In the genomic region with DNA sequence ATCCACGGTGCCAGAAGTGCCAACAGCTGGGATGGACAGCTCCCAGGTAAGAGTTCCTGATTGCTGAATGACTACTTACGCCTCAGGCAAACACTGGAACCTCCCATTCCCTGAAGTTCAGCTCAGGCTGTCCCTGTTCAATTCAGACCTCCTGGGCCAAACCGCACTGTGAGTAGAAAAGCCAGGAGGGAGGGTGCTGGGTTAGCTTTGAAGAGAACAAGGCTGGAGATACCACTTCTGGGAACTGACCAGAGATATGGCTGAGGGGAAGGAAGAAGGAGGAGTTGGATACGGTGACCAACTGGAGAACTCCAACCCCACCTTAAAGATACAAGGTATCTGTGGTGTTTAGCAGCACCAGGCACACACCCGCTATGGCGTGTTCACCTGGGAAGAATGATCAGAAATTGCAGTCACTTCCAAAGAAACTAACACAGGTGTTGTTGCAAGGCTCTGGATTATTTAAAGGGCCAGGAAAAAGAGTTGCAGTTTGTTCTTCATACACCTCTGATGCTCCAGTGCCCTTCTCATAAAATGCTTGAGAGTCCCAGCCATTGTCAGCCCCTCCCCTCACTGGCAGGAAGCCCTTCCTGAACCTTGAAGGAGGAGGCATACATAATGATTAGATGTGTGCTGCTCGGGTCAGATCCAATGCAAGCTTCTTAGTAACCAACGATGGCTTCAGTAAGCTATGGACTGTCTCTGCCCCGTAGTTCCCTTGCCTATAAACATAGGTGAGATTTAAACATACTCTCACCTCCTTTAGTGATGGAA, we compare ENCODE assay signal across 18 mouse cellular contexts. TPM values are rescaled to one million over a fixed set of nuclear protein-coding genes. Genes with fewer than 3 reads are reported as not detected.
DNase-seq lines count a peak whose midpoint lies in the region; ATAC-seq and TF ChIP-seq lines count a peak whose summit lies in the region.
"Had no signal": no experiment of that assay in that cellular context is flagged by ENCODE, and none has a peak within 500 bp of the region (broad histone marks: within the 10 kb centered on the region; RNA-seq: fewer than 3 reads in every experiment).

No protein-coding gene starts in this region.

- no peaks in the 10 kb centered on the region for H3K36me3 ChIP-seq in midbrain, embryonic 11.5 days (ENCODE audit: control insufficient read depth, insufficient read depth, low read length)
- no peaks in the 10 kb centered on the region for H3K36me3 ChIP-seq in midbrain, embryonic 16.5 days (ENCODE audit: control insufficient read depth, insufficient read depth, low read length)
- no peaks in the 10 kb centered on the region for H3K36me3 ChIP-seq in stomach, postnatal 0 days (ENCODE audit: control insufficient read depth, insufficient read depth, low read length)
- H3K36me3 ChIP-seq in forebrain, embryonic 10.5 days (replicated peaks), result no peaks in the 10 kb centered on the region
- H3K36me3 ChIP-seq: embryonic facial prominence, embryonic 13.5 days; G1E; heart, embryonic 13.5 days; hindbrain, embryonic 13.5 days had no signal

- no peaks in the 10 kb centered on the region for H3K27me3 ChIP-seq in midbrain, embryonic 11.5 days (ENCODE audit: control insufficient read depth, insufficient read depth, low read length)
- no peaks in the 10 kb centered on the region for H3K27me3 ChIP-seq in midbrain, embryonic 16.5 days (ENCODE audit: control insufficient read depth, insufficient read depth, low read depth, low read length)
- no peaks in the 10 kb centered on the region for H3K27me3 ChIP-seq in stomach, postnatal 0 days (ENCODE audit: control insufficient read depth, insufficient read depth, low read length)
- no peaks in the 10 kb centered on the region for H3K27me3 ChIP-seq in forebrain, embryonic 10.5 days (ENCODE audit: poor library complexity, severe bottlenecking)
- H3K27me3 ChIP-seq: embryonic facial prominence, embryonic 13.5 days; heart, embryonic 13.5 days; hindbrain, embryonic 13.5 days had no signal

- no peak for TF ChIP-seq EP300 in stomach, postnatal 0 days (optimal IDR thresholded peaks at IDR 0.05)

- no peaks in the 10 kb centered on the region for H3K4me1 ChIP-seq in midbrain, embryonic 11.5 days (ENCODE audit: control insufficient read depth, insufficient read depth, low read length)
- no peaks in the 10 kb centered on the region for H3K4me1 ChIP-seq in midbrain, embryonic 16.5 days (ENCODE audit: control insufficient read depth, insufficient read depth, low read length)
- H3K4me1 ChIP-seq in stomach, postnatal 0 days (replicated peaks; ENCODE audit: control insufficient read depth, insufficient read depth), result no peaks in the 10 kb centered on the region
- no peaks in the 10 kb centered on the region for H3K4me1 ChIP-seq in forebrain, embryonic 10.5 days
- H3K4me1 ChIP-seq: heart, embryonic 13.5 days; hindbrain, embryonic 13.5 days had no signal

- no peak for ATAC-seq in midbrain, embryonic 11.5 days (ENCODE audit: low FRiP score)
- ATAC-seq in midbrain, embryonic 16.5 days, result no peak
- peak; percentile 81 for ATAC-seq in CD4-positive, CD25-positive, alpha-beta regulatory T cell, adult 4 months
- peak; percentile 85 for ATAC-seq in stomach, postnatal 0 days (ENCODE audit: low FRiP score, low TSS enrichment)
- ATAC-seq: forebrain, embryonic 14.5 days; intestine, embryonic 16.5 days had no signal

- no peak overlapping the region for H3K27ac ChIP-seq in midbrain, embryonic 11.5 days (ENCODE audit: low read depth, low read length)
- no peak overlapping the region for H3K27ac ChIP-seq in midbrain, embryonic 16.5 days (ENCODE audit: low read length)
- 0 out of 2 replicates have a peak overlapping the region, but pooled peaks have one; percentile 18 for H3K27ac ChIP-seq in stomach, postnatal 0 days (replicated peaks)
- H3K27ac ChIP-seq in forebrain, embryonic 10.5 days, result no peak overlapping the region
- H3K27ac ChIP-seq: embryonic facial prominence, embryonic 13.5 days; heart, embryonic 13.5 days; hindbrain, embryonic 13.5 days had no signal

- H3K4me3 ChIP-seq in midbrain, embryonic 11.5 days (ENCODE audit: low read depth, low read length), result no peak overlapping the region
- no peak overlapping the region for H3K4me3 ChIP-seq in midbrain, embryonic 16.5 days (ENCODE audit: low read depth, low read length)
- H3K4me3 ChIP-seq in stomach, postnatal 0 days (ENCODE audit: low read depth, low read length), result no peak overlapping the region
- no peak overlapping the region for H3K4me3 ChIP-seq in forebrain, embryonic 10.5 days
- H3K4me3 ChIP-seq: embryonic facial prominence, embryonic 13.5 days; heart, embryonic 13.5 days; hindbrain, embryonic 13.5 days had no signal

- H3K9ac ChIP-seq in midbrain, embryonic 11.5 days (ENCODE audit: low read length), result no peak overlapping the region
- no peak overlapping the region for H3K9ac ChIP-seq in midbrain, embryonic 16.5 days (ENCODE audit: low read depth, low read length)
- no peak overlapping the region for H3K9ac ChIP-seq in stomach, postnatal 0 days (ENCODE audit: low read length)
- H3K9ac ChIP-seq: embryonic facial prominence, embryonic 13.5 days; heart, embryonic 13.5 days; hindbrain, embryonic 13.5 days had no signal

- peak; percentile 21 for DNase-seq in midbrain, embryonic 11.5 days (ENCODE audit: low spot score, missing footprints)
- DNase-seq in fat pad, adult 2 months (ENCODE audit: extremely low read depth, low read depth, low spot score), result peak; percentile 68
- DNase-seq in stomach, postnatal 0 days (ENCODE audit: low spot score), result peak; percentile 52
- no peak for DNase-seq in right cerebral cortex, postnatal 25 days
- no peak for DNase-seq in forebrain, embryonic 10.5 days (ENCODE audit: extremely low spot score, low spot score)
- DNase-seq: adrenal gland, postnatal 25 days; cerebellum, adult 18-20 months; cerebellum, adult 9-11 months; cerebellum, postnatal 36 days; gastrocnemius, postnatal 10 days had no signal

- WGBS in midbrain, embryonic 11.5 days, result 87% methylated on average over 9 of the region's 9 CpGs
- WGBS in midbrain, embryonic 16.5 days, result 92% methylated on average over 9 of the region's 9 CpGs
- 72% methylated on average over 9 of the region's 9 CpGs for WGBS in stomach, postnatal 0 days
- 93% methylated on average over 9 of the region's 9 CpGs for WGBS in forebrain, embryonic 10.5 days

- H3K4me2 ChIP-seq in midbrain, embryonic 11.5 days, result no peak overlapping the region
- H3K4me2 ChIP-seq in midbrain, embryonic 16.5 days (ENCODE audit: low read length), result no peak overlapping the region
- no peak overlapping the region for H3K4me2 ChIP-seq in stomach, postnatal 0 days (replicated peaks; ENCODE audit: low read depth)
- H3K4me2 ChIP-seq: embryonic facial prominence, embryonic 13.5 days; heart, embryonic 13.5 days; hindbrain, embryonic 13.5 days had no signal

- H3K9me3 ChIP-seq in midbrain, embryonic 11.5 days (ENCODE audit: control insufficient read depth, low read length), result no peaks in the 10 kb centered on the region
- H3K9me3 ChIP-seq in midbrain, embryonic 16.5 days (replicated peaks; ENCODE audit: control insufficient read depth, low read length, poor library complexity, severe bottlenecking), result no peaks in the 10 kb centered on the region
- no peaks in the 10 kb centered on the region for H3K9me3 ChIP-seq in stomach, postnatal 0 days (ENCODE audit: control insufficient read depth, low read length)
- no peaks in the 10 kb centered on the region for H3K9me3 ChIP-seq in forebrain, embryonic 10.5 days
- H3K9me3 ChIP-seq: embryonic facial prominence, embryonic 13.5 days; G1E; heart, embryonic 13.5 days; hindbrain, embryonic 13.5 days had no signal

- TF ChIP-seq CTCF in stomach, postnatal 0 days (IDR thresholded peaks at IDR 0.05; ENCODE audit: low read depth), result no peak

RNA-seq across cellular contexts. Expression of a gene that starts 43.8 kb away (rescaled TPM):
- 12.0 and 14.4 TPM in 2 replicates for polyA plus RNA-seq in midbrain, embryonic 11.5 days (2014; fragmentation: Nextera tagmentation; extraction: Ambion mirVana)
- 10.5 and 12.4 TPM in 2 replicates for polyA plus RNA-seq in midbrain, embryonic 16.5 days (2015; fragmentation: Nextera tagmentation; extraction: Ambion mirVana)
- 100 to 1,000 TPM; 117 to 125 TPM for polyA plus RNA-seq in CD4-positive, CD25-positive, alpha-beta regulatory T cell, adult 4 months (2017; shearing (Covaris generic))
- 12.9 and 13.3 TPM in 2 replicates for polyA plus RNA-seq in stomach, postnatal 0 days (2015; fragmentation: Nextera tagmentation; extraction: Ambion mirVana)
- polyA plus RNA-seq in forebrain, embryonic 10.5 days (2016; fragmentation: Nextera tagmentation; extraction: Ambion mirVana), result 13.4 and 13.9 TPM in 2 replicates

Comparison
In these comparisons a context has a peak if more than half of its experiments do, and no peak if none do; other contexts are left out.
1. ATAC-seq: peak in CD4-positive, CD25-positive, alpha-beta regulatory T cell, adult 4 months (single experiment) and stomach, postnatal 0 days (single experiment); none in midbrain, embryonic 11.5 days (single experiment) and midbrain, embryonic 16.5 days (single experiment).
2. DNase-seq: peak in midbrain, embryonic 11.5 days (single experiment), fat pad, adult 2 months (single experiment) and stomach, postnatal 0 days (single experiment); none in right cerebral cortex, postnatal 25 days (single experiment) and forebrain, embryonic 10.5 days (single experiment).